Mouse (Mus musculus): Measurements from ENCODE around the gene Pvr. TPM values are rescaled to one million over a fixed set of nuclear protein-coding genes. Genes with fewer than 3 reads are reported as not detected.

Gene Pvr
- polyA plus RNA-seq, 1 experiment from 2014 or later, result 13.2 TPM

DNA sequence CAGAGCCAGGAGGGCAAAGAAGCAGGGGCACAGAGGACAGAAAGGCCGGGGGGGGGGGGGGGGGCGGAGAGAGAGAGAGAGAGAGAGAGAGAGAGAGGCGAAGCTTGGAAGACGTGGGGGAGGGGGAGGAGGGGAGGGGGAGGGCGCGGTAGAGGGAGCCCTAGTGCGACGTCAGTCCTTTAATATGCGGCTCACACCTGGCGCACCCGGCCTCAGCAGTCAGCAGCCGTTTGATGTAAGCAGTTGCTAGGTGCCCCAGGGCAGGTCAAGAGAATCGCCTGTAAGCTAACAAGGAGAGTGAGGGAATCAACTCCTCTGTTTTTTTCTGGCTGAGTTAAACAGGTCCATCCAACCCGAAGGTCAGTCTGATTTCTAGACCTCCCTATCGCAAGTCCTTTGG, 2.8 kb upstream of the Pvr start:
- Histone ChIP-seq H3K36me3 (ENCODE audit: insufficient read depth) (no peaks in the 10 kb centered on the region), H3K9me3 (ENCODE audit: low read depth, low read length) (no peaks in the 10 kb centered on the region), H3K4me1 (ENCODE audit: insufficient read depth) (no peaks in the 10 kb centered on the region), H3K9ac (no peak overlapping the region), H3K27ac (ENCODE audit: low read depth) (no peak overlapping the region), H3K27me3 (ENCODE audit: insufficient read depth, low read length) (no peaks in the 10 kb centered on the region), H3K4me3 (ENCODE audit: low read depth, low read length) (no peak overlapping the region), H3K4me2 (no peak overlapping the region)
- DNase-seq, result peak; percentile 57
- WGBS, result 3% methylated on average over 11 of the region's 15 CpGs
- no peak for TF ChIP-seq CTCF (IDR thresholded peaks at IDR 0.05; ENCODE audit: low read depth)
- ATAC-seq (ENCODE audit: insufficient read depth), result no peak

DNA sequence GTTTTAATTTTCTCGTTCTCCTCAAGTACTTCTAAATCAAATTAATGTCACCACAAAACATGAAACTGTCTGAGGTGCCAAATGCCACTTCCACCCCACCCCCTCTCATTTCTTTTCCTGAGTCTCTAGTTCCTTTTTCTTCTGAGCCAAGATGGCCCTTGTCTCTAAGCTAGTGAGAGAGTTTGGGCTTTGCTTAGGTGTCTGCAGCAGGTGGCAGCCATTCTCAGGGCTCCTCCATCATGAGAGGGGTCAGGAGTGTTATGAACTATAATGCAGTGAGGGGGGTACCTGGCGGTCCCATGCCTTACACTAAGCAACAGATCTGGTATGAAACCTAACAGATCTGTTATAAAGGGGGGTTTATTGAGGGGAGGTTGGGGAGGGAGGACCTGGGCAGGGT, 2.4 kb upstream of the Pvr start:
- no peak for ATAC-seq (ENCODE audit: insufficient read depth)
- H3K27ac ChIP-seq (ENCODE audit: low read depth), result no peak overlapping the region
- WGBS, result 44% methylated on average over 2 of the region's 2 CpGs

DNA sequence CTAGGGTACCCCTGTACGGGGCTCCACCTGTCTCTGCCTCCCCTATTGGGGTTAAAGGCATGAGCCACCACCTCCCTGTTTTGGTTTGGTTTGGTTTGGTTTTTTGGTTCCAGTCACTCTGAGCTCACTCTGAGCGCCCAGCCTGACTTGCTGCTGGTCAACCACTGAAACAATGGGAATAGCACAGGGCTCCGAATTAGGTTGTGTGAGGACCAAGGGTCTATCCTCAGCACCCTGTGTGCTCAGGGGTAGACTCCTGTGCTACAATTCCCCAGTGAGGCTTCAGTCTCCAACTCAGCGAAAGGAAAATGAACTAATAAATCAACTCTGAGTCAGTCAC, 824 bp downstream of the Pvr start:
- Histone ChIP-seq H3K9ac (peak overlapping the region; percentile 82), H3K4me3 (ENCODE audit: low read depth, low read length) (peak overlapping the region; percentile 76), H3K4me2 (peak overlapping the region; percentile 71), H3K36me3 (ENCODE audit: insufficient read depth) (peaks cover 24% of the 10 kb centered on the region), H3K27ac (ENCODE audit: low read depth) (peak overlapping the region; percentile 46; the same call in 1 of the 2 replicates), H3K9me3 (ENCODE audit: low read depth, low read length) (no peaks in the 10 kb centered on the region), H3K27me3 (ENCODE audit: insufficient read depth, low read length) (no peaks in the 10 kb centered on the region), H3K4me1 (ENCODE audit: insufficient read depth) (no peaks in the 10 kb centered on the region)
- DNase-seq (no peak), ATAC-seq (ENCODE audit: insufficient read depth) (peak; percentile 52)
- 24% methylated on average over 4 of the region's 4 CpGs for WGBS
- TF ChIP-seq CTCF (IDR thresholded peaks at IDR 0.05; ENCODE audit: low read depth), result no peak

More for the DNA sequence above, 2.4 kb upstream of the Pvr start:
- Histone ChIP-seq H3K9me3 (ENCODE audit: low read depth, low read length) (no peaks in the 10 kb centered on the region), H3K36me3 (ENCODE audit: insufficient read depth) (no peaks in the 10 kb centered on the region), H3K4me2 (no peak overlapping the region), H3K4me3 (ENCODE audit: low read depth, low read length) (no peak overlapping the region), H3K9ac (no peak overlapping the region), H3K27me3 (ENCODE audit: insufficient read depth, low read length) (no peaks in the 10 kb centered on the region), H3K4me1 (ENCODE audit: insufficient read depth) (no peaks in the 10 kb centered on the region)
- no peak for DNase-seq
- TF ChIP-seq CTCF (IDR thresholded peaks at IDR 0.05; ENCODE audit: low read depth), result no peak

DNA sequence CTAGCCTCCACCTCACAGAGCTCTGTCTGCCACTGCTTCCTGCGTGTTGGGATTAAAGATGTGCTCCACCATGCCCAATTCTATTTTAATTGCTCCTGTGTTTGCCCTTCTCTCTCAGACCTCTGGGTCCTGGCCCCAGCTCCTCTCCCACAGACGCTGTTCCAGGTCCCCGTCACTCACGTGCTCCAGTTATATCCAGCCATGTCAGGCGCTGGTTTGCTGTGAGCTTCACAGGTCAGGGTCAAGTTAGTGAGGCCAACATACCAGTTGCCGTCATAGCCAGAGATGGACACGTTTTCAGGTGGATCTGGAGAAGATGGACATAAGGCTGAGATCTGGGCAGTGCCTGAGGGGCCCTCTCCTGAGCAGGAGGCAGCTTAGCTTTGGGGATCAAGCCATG, 6.4 kb downstream of the Pvr start:
- DNase-seq, result no peak
- no peak for TF ChIP-seq CTCF (IDR thresholded peaks at IDR 0.05; ENCODE audit: low read depth)
- no peak for ATAC-seq (ENCODE audit: insufficient read depth)
- Histone ChIP-seq H3K9me3 (ENCODE audit: low read depth, low read length) (no peaks in the 10 kb centered on the region), H3K4me3 (ENCODE audit: low read depth, low read length) (no peak overlapping the region), H3K9ac (no peak overlapping the region), H3K36me3 (ENCODE audit: insufficient read depth) (peaks cover 60% of the 10 kb centered on the region), H3K4me1 (ENCODE audit: insufficient read depth) (no peaks in the 10 kb centered on the region), H3K27me3 (ENCODE audit: insufficient read depth, low read length) (no peaks in the 10 kb centered on the region), H3K4me2 (no peak overlapping the region), H3K27ac (ENCODE audit: low read depth) (no peak overlapping the region)
- WGBS, result 88% methylated on average over 7 of the region's 7 CpGs

DNA sequence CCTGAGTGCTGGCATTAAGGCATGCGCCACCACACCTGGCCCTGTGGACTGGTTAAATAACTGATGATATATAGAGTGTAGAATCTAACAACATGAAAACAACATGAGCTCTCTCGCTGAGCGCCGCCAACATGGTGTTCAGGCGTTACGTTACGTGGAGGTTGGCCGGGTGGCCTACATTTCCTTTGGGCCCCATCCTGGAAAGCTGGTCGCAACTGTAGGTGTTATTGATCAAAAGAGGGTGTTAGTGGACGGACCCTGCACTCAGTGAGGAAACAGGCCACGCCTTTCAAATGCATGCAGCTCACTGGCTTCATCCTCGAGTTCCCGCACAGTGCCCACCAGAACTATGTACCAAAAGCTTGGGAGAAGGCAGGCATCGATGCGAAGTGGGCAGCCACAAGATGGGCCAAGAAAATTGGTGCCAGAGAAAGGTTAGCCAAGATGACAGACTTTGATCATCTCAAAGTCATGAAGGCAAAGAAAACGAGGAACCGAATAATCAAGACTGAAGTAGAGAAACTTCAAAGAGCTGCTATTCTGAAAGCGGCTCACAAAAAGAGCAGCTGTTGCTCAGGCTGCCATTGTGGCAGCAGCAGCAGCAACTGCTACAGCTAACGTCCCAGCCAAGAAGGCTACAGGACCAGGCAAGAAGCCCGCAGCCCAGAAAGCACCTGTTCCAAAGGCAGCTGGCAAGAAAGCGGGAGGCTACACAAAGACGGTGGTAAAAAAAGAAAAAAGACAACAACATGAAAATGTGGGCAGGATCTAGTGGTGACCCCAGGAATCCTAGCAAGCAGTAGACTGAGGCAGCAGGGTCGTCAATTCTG, 9.1 kb downstream of the Pvr start:
- H3K4me3 ChIP-seq (ENCODE audit: low read depth, low read length), result no peak overlapping the region
- no peak for ATAC-seq (ENCODE audit: insufficient read depth)
- H3K36me3 ChIP-seq (ENCODE audit: insufficient read depth), result peaks cover 68% of the 10 kb centered on the region
- no peak overlapping the region for H3K27ac ChIP-seq (ENCODE audit: low read depth)
- no peaks in the 10 kb centered on the region for H3K27me3 ChIP-seq (ENCODE audit: insufficient read depth, low read length)
- WGBS, result 86% methylated on average over 23 of the region's 23 CpGs
- H3K9ac ChIP-seq, result no peak overlapping the region
- no peak overlapping the region for H3K4me2 ChIP-seq
- no peaks in the 10 kb centered on the region for H3K9me3 ChIP-seq (ENCODE audit: low read depth, low read length)
- no peaks in the 10 kb centered on the region for H3K4me1 ChIP-seq (ENCODE audit: insufficient read depth)
- no peak for DNase-seq
- TF ChIP-seq CTCF (IDR thresholded peaks at IDR 0.05; ENCODE audit: low read depth), result no peak

DNA sequence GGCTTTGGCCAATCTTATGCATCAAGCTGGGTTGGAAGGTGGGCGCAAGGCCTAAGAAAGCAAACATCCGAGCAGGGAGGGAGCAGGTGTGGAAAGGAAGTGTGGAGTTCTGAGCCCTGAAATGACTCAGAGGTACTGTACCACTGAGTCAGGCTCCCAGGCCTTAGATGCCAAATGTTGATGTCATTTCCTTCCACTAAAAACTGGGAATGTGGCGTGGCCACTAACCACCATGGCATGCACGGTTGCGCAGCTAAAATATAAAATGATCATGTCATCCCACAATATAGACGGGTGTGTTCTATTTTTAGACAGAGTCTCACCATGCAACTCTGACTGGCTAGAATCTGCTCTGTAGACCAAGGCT, 9.7 kb downstream of the Pvr start:
- WGBS, result 82% methylated on average over 6 of the region's 6 CpGs
- no peak for DNase-seq
- no peaks in the 10 kb centered on the region for H3K9me3 ChIP-seq (ENCODE audit: low read depth, low read length)
- H3K4me2 ChIP-seq, result no peak overlapping the region
- H3K9ac ChIP-seq, result no peak overlapping the region
- no peak overlapping the region for H3K27ac ChIP-seq (ENCODE audit: low read depth)
- 0 out of 2 replicates have a peak, but pooled peaks have one; percentile 30 for ATAC-seq (ENCODE audit: insufficient read depth)
- TF ChIP-seq CTCF (IDR thresholded peaks at IDR 0.05; ENCODE audit: low read depth), result no peak
- no peaks in the 10 kb centered on the region for H3K4me1 ChIP-seq (ENCODE audit: insufficient read depth)
- no peaks in the 10 kb centered on the region for H3K27me3 ChIP-seq (ENCODE audit: insufficient read depth, low read length)
- peaks cover 68% of the 10 kb centered on the region for H3K36me3 ChIP-seq (ENCODE audit: insufficient read depth)
- no peak overlapping the region for H3K4me3 ChIP-seq (ENCODE audit: low read depth, low read length)

DNA sequence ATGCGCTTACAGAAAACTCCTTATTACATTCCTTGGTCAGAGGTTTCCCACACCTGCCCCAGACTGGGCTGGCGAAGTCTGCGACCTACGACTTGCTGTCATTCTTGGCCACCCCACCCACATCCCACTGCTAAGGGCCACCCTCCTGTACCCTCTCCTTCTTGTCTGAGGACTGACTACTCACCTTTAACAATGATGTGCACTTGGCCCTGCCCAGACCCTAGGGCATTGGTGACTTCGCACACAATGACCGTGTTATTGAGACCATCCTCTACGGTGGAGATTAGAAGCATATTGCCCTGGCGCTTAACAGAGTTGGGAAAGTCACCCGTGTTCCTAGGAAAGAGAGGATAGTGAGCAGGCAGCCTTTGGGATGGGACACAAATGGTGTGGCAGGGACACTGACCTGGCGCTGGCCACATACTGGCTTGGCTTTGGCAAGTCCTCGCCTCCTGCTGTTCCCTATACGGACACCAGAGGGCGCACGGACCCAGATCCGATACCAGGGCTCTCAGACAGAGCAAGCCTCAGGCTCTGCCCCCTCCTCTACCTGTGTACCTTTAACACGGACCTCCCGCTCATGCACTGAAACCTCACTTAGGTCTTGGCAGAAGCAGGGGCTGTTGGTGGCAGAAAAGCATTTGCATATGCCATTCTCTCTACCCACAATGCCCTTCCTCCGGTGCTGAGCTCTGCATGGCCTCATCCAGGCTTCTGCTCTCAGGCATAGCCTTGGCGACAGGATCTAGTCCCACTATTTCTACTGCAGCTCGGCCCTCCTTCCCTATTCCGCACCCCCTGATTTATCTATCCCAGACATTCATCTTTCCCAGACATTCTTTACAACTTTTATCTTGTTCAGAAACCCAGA, 10.3 kb downstream of the Pvr start:
- H3K36me3 ChIP-seq (ENCODE audit: insufficient read depth), result peaks cover 64% of the 10 kb centered on the region
- DNase-seq (peak; percentile 91), ATAC-seq (ENCODE audit: insufficient read depth) (peak; percentile 75)
- H3K9me3 ChIP-seq (ENCODE audit: low read depth, low read length), result no peaks in the 10 kb centered on the region
- WGBS, result 48% methylated on average over 21 of the region's 21 CpGs
- peak; percentile 96 for TF ChIP-seq CTCF (IDR thresholded peaks at IDR 0.05; ENCODE audit: low read depth)
- no peak overlapping the region for H3K9ac ChIP-seq
- no peak overlapping the region for H3K4me2 ChIP-seq
- no peak overlapping the region for H3K4me3 ChIP-seq (ENCODE audit: low read depth, low read length)
- no peak overlapping the region for H3K27ac ChIP-seq (ENCODE audit: low read depth)
- H3K4me1 ChIP-seq (ENCODE audit: insufficient read depth), result no peaks in the 10 kb centered on the region
- no peaks in the 10 kb centered on the region for H3K27me3 ChIP-seq (ENCODE audit: insufficient read depth, low read length)
